In the genomic region with DNA sequence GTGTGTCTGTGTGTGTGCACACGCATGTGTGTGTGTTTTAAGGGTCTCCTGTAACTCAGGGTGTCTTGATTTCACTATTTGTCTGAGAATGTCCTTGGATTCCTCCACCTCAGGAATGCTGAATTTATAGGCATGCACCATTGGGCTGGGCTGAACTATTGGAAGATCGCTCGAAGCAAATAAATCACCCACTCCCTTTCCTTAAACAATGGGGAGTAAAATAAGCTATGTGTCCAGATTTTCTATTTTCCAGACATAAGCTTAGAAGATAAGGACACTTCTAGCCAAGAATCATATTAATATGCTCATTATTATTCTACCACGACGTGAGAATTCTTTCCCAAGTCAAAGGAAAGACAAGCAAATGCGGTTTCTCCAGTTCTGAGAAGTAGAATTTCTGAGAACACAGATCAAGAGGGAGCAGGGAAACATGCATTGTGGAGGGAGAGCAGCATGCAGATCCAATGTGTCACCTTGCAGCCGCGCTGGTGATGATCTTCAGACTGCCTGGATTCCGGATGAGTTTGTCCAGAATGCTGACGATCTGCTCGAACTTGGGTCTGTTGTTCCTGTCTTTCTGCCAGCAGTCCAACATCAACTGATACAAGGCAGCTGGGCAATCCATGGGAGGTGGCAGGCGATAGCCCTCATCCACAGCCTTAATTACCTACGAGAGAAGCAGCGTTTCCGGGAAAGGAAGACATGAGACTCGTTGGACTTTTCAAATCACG, we compare ENCODE assay signal across 17 mouse cellular contexts.
DNase-seq lines count a peak whose midpoint lies in the region; ATAC-seq and TF ChIP-seq lines count a peak whose summit lies in the region.
"Had no signal": no experiment of that assay in that cellular context is flagged by ENCODE, and none has a peak within 500 bp of the region (broad histone marks: within the 10 kb centered on the region; RNA-seq: fewer than 3 reads in every experiment).

No protein-coding gene starts in this region.

- DNase-seq in kidney, postnatal 0 days (ENCODE audit: low spot score), result peak; percentile 56
- DNase-seq in kidney, adult 11 months, result no peak
- peak; percentile 68 for DNase-seq in cerebellum, adult 11-12 months
- DNase-seq in kidney, postnatal 14 days, result peak; percentile 12
- no peak for DNase-seq in heart, adult 9 months (ENCODE audit: low spot score in 2 of 2)
- DNase-seq: gastrocnemius, postnatal 36 days; heart, postnatal 10 days; retina, postnatal 1 day; thymus, postnatal 36 days had no signal

- no peak overlapping the region for H3K4me2 ChIP-seq in kidney, postnatal 0 days (ENCODE audit: low read length)
- H3K4me2 ChIP-seq in stomach, embryonic 14.5 days (replicated peaks; ENCODE audit: low read depth, low read length), result no peak overlapping the region
- H3K4me2 ChIP-seq in hindbrain, embryonic 16.5 days (ENCODE audit: low read length), result no peak overlapping the region
- H3K4me2 ChIP-seq: embryonic facial prominence, embryonic 13.5 days; midbrain, embryonic 11.5 days had no signal

- no peaks in the 10 kb centered on the region for H3K4me1 ChIP-seq in kidney, postnatal 0 days (replicated peaks; ENCODE audit: insufficient read depth, low read length)
- no peaks in the 10 kb centered on the region for H3K4me1 ChIP-seq in stomach, embryonic 14.5 days (ENCODE audit: control insufficient read depth, insufficient read depth, low read length)
- no peaks in the 10 kb centered on the region for H3K4me1 ChIP-seq in hindbrain, embryonic 16.5 days (ENCODE audit: control insufficient read depth, insufficient read depth, low read depth, low read length)
- H3K4me1 ChIP-seq: embryonic facial prominence, embryonic 13.5 days had no signal

- no peaks in the 10 kb centered on the region for H3K36me3 ChIP-seq in kidney, postnatal 0 days (ENCODE audit: insufficient read depth, low read length)
- H3K36me3 ChIP-seq in stomach, embryonic 14.5 days (ENCODE audit: control insufficient read depth, insufficient read depth, low read length), result no peaks in the 10 kb centered on the region
- no peaks in the 10 kb centered on the region for H3K36me3 ChIP-seq in hindbrain, embryonic 16.5 days (ENCODE audit: control insufficient read depth, insufficient read depth, low read length)
- H3K36me3 ChIP-seq: embryonic facial prominence, embryonic 13.5 days had no signal

- TF ChIP-seq CTCF in kidney, postnatal 0 days (IDR thresholded peaks at IDR 0.05; ENCODE audit: low read depth), result no peak

- no peak overlapping the region for H3K9ac ChIP-seq in kidney, postnatal 0 days (ENCODE audit: low read depth, low read length)
- H3K9ac ChIP-seq in stomach, embryonic 14.5 days (replicated peaks; ENCODE audit: low read depth, low read length), result no peak overlapping the region
- no peak overlapping the region for H3K9ac ChIP-seq in hindbrain, embryonic 16.5 days (ENCODE audit: low read depth, low read length)
- H3K9ac ChIP-seq: embryonic facial prominence, embryonic 13.5 days had no signal

- H3K27me3 ChIP-seq in kidney, postnatal 0 days (ENCODE audit: insufficient read depth, low read length), result no peaks in the 10 kb centered on the region
- H3K27me3 ChIP-seq in stomach, embryonic 14.5 days (ENCODE audit: control insufficient read depth, insufficient read depth, low read length), result no peaks in the 10 kb centered on the region
- no peaks in the 10 kb centered on the region for H3K27me3 ChIP-seq in hindbrain, embryonic 16.5 days (replicated peaks; ENCODE audit: control insufficient read depth, insufficient read depth, low read length)
- H3K27me3 ChIP-seq: embryonic facial prominence, embryonic 13.5 days had no signal

- H3K9me3 ChIP-seq in kidney, postnatal 0 days (replicated peaks; ENCODE audit: low read length), result no peaks in the 10 kb centered on the region
- H3K9me3 ChIP-seq in stomach, embryonic 14.5 days (ENCODE audit: control insufficient read depth, low read depth, low read length), result no peaks in the 10 kb centered on the region
- no peaks in the 10 kb centered on the region for H3K9me3 ChIP-seq in hindbrain, embryonic 16.5 days (ENCODE audit: control insufficient read depth, low read length)
- H3K9me3 ChIP-seq: embryonic facial prominence, embryonic 13.5 days had no signal

- H3K27ac ChIP-seq in kidney, postnatal 0 days, result no peak overlapping the region
- H3K27ac ChIP-seq in stomach, embryonic 14.5 days (ENCODE audit: low read length), result peak overlapping the region; percentile 15; the same call in 1 of the 2 replicates
- H3K27ac ChIP-seq in hindbrain, embryonic 16.5 days (ENCODE audit: low read depth, low read length), result no peak overlapping the region
- H3K27ac ChIP-seq: embryonic facial prominence, embryonic 13.5 days; left cerebral cortex, adult 2 months had no signal

- H3K4me3 ChIP-seq in kidney, postnatal 0 days (replicated peaks; ENCODE audit: low read depth, low read length), result no peak overlapping the region
- no peak overlapping the region for H3K4me3 ChIP-seq in stomach, embryonic 14.5 days (ENCODE audit: low read depth, low read length)
- no peak overlapping the region for H3K4me3 ChIP-seq in hindbrain, embryonic 16.5 days (ENCODE audit: low read length)
- H3K4me3 ChIP-seq: embryonic facial prominence, embryonic 13.5 days; left cerebral cortex, adult 2 months had no signal

- 51% methylated on average over 17 of the region's 17 CpGs for WGBS in kidney, postnatal 0 days
- 59% methylated on average over 17 of the region's 17 CpGs for WGBS in stomach, embryonic 14.5 days
- 79% methylated on average over 17 of the region's 17 CpGs for WGBS in hindbrain, embryonic 16.5 days

- no peak for ATAC-seq in kidney, postnatal 0 days (replicated peaks; ENCODE audit: low FRiP score, low read depth)
- peak; percentile 69; the same call in 1 of the 2 replicates for ATAC-seq in stomach, embryonic 14.5 days (ENCODE audit: insufficient number of reproducible peaks, insufficient read depth, low FRiP score, low read depth)
- no peak for ATAC-seq in hindbrain, embryonic 16.5 days
- ATAC-seq in granulocyte monocyte progenitor cell, adult 5-6 weeks (replicated peaks; ENCODE audit: poor library complexity, severe bottlenecking), result no peak
- ATAC-seq: forebrain, embryonic 14.5 days; inflammation-experienced regulatory T-cells, adult 6 months had no signal

Comparison
In these comparisons a context has a peak if more than half of its experiments do, and no peak if none do; other contexts are left out.
1. DNase-seq: peak in kidney, postnatal 0 days (single experiment), cerebellum, adult 11-12 months (single experiment) and kidney, postnatal 14 days (single experiment); none in kidney, adult 11 months (single experiment) and heart, adult 9 months (0 of 2).